Mouse (Mus musculus): ENCODE results near the gene Cyp2s1.

DNA sequence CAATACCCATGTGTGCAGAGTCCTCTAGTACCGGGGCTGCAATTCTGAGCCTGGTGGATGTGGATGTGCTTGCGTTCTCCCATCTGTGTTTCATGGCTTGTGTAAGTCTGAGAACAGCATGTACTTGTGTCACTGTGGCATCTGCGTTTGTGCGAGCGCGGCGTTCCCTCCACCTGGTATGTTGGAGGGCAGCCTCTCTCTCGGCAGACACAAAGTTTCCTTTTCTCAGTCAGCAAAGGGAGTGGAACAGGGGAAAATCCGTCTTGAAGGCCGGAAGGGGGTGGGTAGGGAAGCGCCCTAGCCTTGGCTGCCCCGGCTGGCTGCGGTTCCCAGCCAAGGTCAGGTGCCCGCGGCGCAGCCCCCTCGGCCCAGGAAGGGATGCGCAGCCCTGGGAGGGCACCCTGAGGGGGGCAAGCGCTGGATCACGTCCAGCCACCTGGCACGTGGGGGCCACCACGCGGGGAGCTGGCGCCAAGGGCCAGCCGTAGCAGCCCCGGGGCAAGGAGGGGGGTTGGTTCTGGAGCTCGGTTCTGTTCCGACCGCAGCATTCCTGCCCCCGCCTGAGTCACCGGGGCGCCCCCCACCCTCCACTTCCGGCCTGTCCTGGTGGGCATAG is 35.3 kb downstream of the Cyp2s1 start:
- TF ChIP-seq TBP (IDR thresholded peaks at IDR 0.05; ENCODE audit: low read depth, low read length) (no peak), CTCF (IDR thresholded peaks at IDR 0.05 in 2 of 3, conservative IDR thresholded peaks at IDR 0.05 in 1 of 3; ENCODE audit: control insufficient read depth in 1 of 3, insufficient read depth in 1 of 3, low read depth in 2 of 3, low read length in 3 of 3, poor library complexity in 1 of 3, severe bottlenecking in 1 of 3) (no peak), USF2 (IDR thresholded peaks at IDR 0.05; ENCODE audit: borderline replicate concordance in 1 of 2, insufficient read depth in 1 of 2, low read depth in 1 of 2, low read length in 2 of 2) (no peak), MXI1 (IDR thresholded peaks at IDR 0.05; ENCODE audit: low read depth, low read length) (no peak), BHLHE40 (IDR thresholded peaks at IDR 0.05; ENCODE audit: borderline replicate concordance, low read depth, low read length) (no peak)
